Mouse (Mus musculus) retina, embryonic 14.5 days (tissue): ENCODE measurements around the gene Slc41a2.
"Not testable (repeated sequence)": the region's sequence is repeated elsewhere in the genome, so short reads cannot be mapped to it uniquely, and the experiment has no call there.

ENCODE experiments used
- DNase-seq: peaks from one replicate; pipeline ENCODE4 v3.0.0-alpha.2; 2015; ENCODE audit warnings: low spot score

The Slc41a2 gene

GRCm38 (mm10) chr10:83351779-83352178, 14.1 kb upstream of the Slc41a2 start:
- DNase-seq, result not testable (repeated sequence)

GRCm38 (mm10) chr10:83350689-83351088, 13.0 kb upstream of the Slc41a2 start:
- no peak for DNase-seq

GRCm38 (mm10) chr10:83347494-83347893, 9.8 kb upstream of the Slc41a2 start:
- no peak for DNase-seq

GRCm38 (mm10) chr10:83346359-83346736, 8.7 kb upstream of the Slc41a2 start:
- DNase-seq, result no peak

- DNase-seq, result no peak
Observed at GRCm38 (mm10) chr10:83345693-83346358, 8.1 kb upstream of the Slc41a2 start.

GRCm38 (mm10) chr10:83343828-83344685, 6.4 kb upstream of the Slc41a2 start:
- DNase-seq, result no peak

- DNase-seq, result no peak
Observed at GRCm38 (mm10) chr10:83343171-83343570, 5.5 kb upstream of the Slc41a2 start.

- no peak for DNase-seq
Observed at GRCm38 (mm10) chr10:83341226-83341625, 3.5 kb upstream of the Slc41a2 start.

GRCm38 (mm10) chr10:83337971-83338598, 403 bp upstream of the Slc41a2 start:
- DNase-seq, result no peak

GRCm38 (mm10) chr10:83336336-83336735, 1.3 kb downstream of the Slc41a2 start:
- DNase-seq, result no peak

GRCm38 (mm10) chr10:83332581-83332980, 5.1 kb downstream of the Slc41a2 start:
- DNase-seq, result no peak

- no peak for DNase-seq
Observed at GRCm38 (mm10) chr10:83331811-83332210, 5.9 kb downstream of the Slc41a2 start.

GRCm38 (mm10) chr10:83330336-83330735, 7.3 kb downstream of the Slc41a2 start:
- DNase-seq, result no peak

GRCm38 (mm10) chr10:83328791-83329190, 8.9 kb downstream of the Slc41a2 start:
- no peak for DNase-seq

- no peak for DNase-seq
Observed at GRCm38 (mm10) chr10:83326648-83327285, 10.9 kb downstream of the Slc41a2 start.

GRCm38 (mm10) chr10:83325903-83326302, 11.8 kb downstream of the Slc41a2 start:
- no peak for DNase-seq

GRCm38 (mm10) chr10:83324871-83325270, 12.8 kb downstream of the Slc41a2 start:
- no peak for DNase-seq

GRCm38 (mm10) chr10:83322551-83323100, 15.1 kb downstream of the Slc41a2 start:
- DNase-seq, result no peak

GRCm38 (mm10) chr10:83321528-83321927, 16.2 kb downstream of the Slc41a2 start:
- no peak for DNase-seq

GRCm38 (mm10) chr10:83320870-83321269, 16.8 kb downstream of the Slc41a2 start:
- no peak for DNase-seq

GRCm38 (mm10) chr10:83320396-83320795, 17.3 kb downstream of the Slc41a2 start:
- DNase-seq, result no peak

- no peak for DNase-seq
Observed at GRCm38 (mm10) chr10:83313033-83313432, 24.6 kb downstream of the Slc41a2 start.
